Mouse (Mus musculus) CH12.LX (cell line): Measurements from ENCODE around the gene Gsto2.

Experiments
- CTCF ChIP-seq, 2 experiments: IDR thresholded peaks in 1 of 2; conservative IDR thresholded peaks in 1 of 2; 2 replicates each; pipeline ENCODE4 v1.5.1; 2011 to 2012; ENCODE audit warnings: low read depth in 2 of 2, low read length in 2 of 2, improper control_type of control experiment in 1 of 2, inconsistent platforms in 1 of 2, mild to moderate bottlenecking in 1 of 2, moderate library complexity in 1 of 2
- EP300 ChIP-seq: IDR thresholded peaks from 2 replicates; pipeline ENCODE4 v1.6.1; 2011; ENCODE audit warnings: low read length, improper control_type of control experiment
- ZC3H11A ChIP-seq: IDR thresholded peaks from 2 replicates; pipeline ENCODE4 v1.6.1; 2012; ENCODE audit warnings: low read depth, mild to moderate bottlenecking, inconsistent platforms, low read length, improper control_type of control experiment

DNA sequence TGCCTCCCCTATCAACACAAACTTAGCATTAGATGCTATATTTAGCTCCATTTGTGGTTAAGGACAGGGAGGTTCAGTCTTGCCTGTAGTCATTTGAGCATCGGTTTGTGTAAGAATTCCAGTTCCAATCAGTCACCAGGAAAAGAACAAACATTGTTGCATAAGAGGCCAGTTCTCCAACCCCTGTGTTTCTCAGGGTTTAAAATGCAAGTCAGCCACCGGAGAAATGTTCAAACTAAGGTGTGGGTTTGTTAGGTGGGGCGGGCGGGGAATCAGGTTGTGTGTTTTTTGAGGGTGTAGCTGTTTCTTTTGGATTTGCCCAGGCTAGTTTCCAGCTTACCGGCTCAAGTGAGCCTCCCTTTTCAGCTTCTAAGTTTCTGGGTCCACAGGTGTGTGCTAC lies 30.7 kb upstream of the Gsto2 start:
- TF ChIP-seq CTCF (conservative IDR thresholded peaks at IDR 0.05 in 1 of 2, IDR thresholded peaks at IDR 0.05 in 1 of 2; ENCODE audit: low read depth in 2 of 2, low read length in 2 of 2) = no peak
- no peak for TF ChIP-seq EP300
- TF ChIP-seq ZC3H11A = no peak
